Mouse (Mus musculus): Measurements from ENCODE around the gene Hes1. TPM values are rescaled to one million over a fixed set of nuclear protein-coding genes. Genes with fewer than 3 reads are reported as not detected.

Hes1 gene
- polyA plus RNA-seq, 1 experiment from 2014 or later = 8.4 TPM

GRCm38 (mm10) chr16:30045615-30046014, 18.6 kb upstream of the Hes1 start:
- no peak overlapping the region for H3K4me3 ChIP-seq (ENCODE audit: low read length)
- no peak overlapping the region for H3K4me2 ChIP-seq (ENCODE audit: low read length)
- no peak overlapping the region for H3K9ac ChIP-seq (ENCODE audit: low read depth, low read length)
- 58% methylated on average over 5 of the region's 5 CpGs for WGBS
- no peaks in the 10 kb centered on the region for H3K4me1 ChIP-seq (ENCODE audit: control insufficient read depth, insufficient read depth, low read depth, low read length)
- no peaks in the 10 kb centered on the region for H3K9me3 ChIP-seq (ENCODE audit: control insufficient read depth, low read length)
- H3K27ac ChIP-seq (ENCODE audit: low read depth, low read length) = no peak overlapping the region
- H3K27me3 ChIP-seq (replicated peaks; ENCODE audit: control insufficient read depth, insufficient read depth, low read length) = no peaks in the 10 kb centered on the region; the same call in 1 of the 2 replicates
- no peak for ATAC-seq
- H3K36me3 ChIP-seq (ENCODE audit: control insufficient read depth, insufficient read depth, low read length) = no peaks in the 10 kb centered on the region

- Histone ChIP-seq H3K9ac (ENCODE audit: low read depth, low read length) (no peak overlapping the region), H3K9me3 (ENCODE audit: control insufficient read depth, low read length) (no peaks in the 10 kb centered on the region), H3K4me3 (ENCODE audit: low read length) (no peak overlapping the region), H3K27me3 (replicated peaks; ENCODE audit: control insufficient read depth, insufficient read depth, low read length) (no peaks in the 10 kb centered on the region; the same call in 1 of the 2 replicates), H3K27ac (ENCODE audit: low read depth, low read length) (no peak overlapping the region), H3K36me3 (ENCODE audit: control insufficient read depth, insufficient read depth, low read length) (no peaks in the 10 kb centered on the region), H3K4me2 (ENCODE audit: low read length) (no peak overlapping the region), H3K4me1 (ENCODE audit: control insufficient read depth, insufficient read depth, low read depth, low read length) (no peaks in the 10 kb centered on the region)
- WGBS = 84% methylated on average over 7 of the region's 7 CpGs
- ATAC-seq = no peak
These were observed 17.2 kb upstream of the Hes1 start for GRCm38 (mm10) chr16:30047010-30047409.

GRCm38 (mm10) chr16:30047421-30047831, 16.8 kb upstream of the Hes1 start:
- Histone ChIP-seq H3K27me3 (replicated peaks; ENCODE audit: control insufficient read depth, insufficient read depth, low read length) (no peaks in the 10 kb centered on the region; the same call in 1 of the 2 replicates), H3K4me2 (ENCODE audit: low read length) (no peak overlapping the region), H3K36me3 (ENCODE audit: control insufficient read depth, insufficient read depth, low read length) (no peaks in the 10 kb centered on the region), H3K9ac (ENCODE audit: low read depth, low read length) (no peak overlapping the region), H3K4me1 (ENCODE audit: control insufficient read depth, insufficient read depth, low read depth, low read length) (no peaks in the 10 kb centered on the region), H3K4me3 (ENCODE audit: low read length) (no peak overlapping the region), H3K27ac (ENCODE audit: low read depth, low read length) (no peak overlapping the region), H3K9me3 (ENCODE audit: control insufficient read depth, low read length) (no peaks in the 10 kb centered on the region)
- ATAC-seq = no peak
- WGBS = 58% methylated on average over 11 of the region's 11 CpGs

- WGBS = 74% methylated on average over 10 of the region's 10 CpGs
- ATAC-seq = no peak
These were observed 13.3 kb upstream of the Hes1 start for GRCm38 (mm10) chr16:30050767-30051490.

GRCm38 (mm10) chr16:30052271-30052670, 11.9 kb upstream of the Hes1 start:
- Histone ChIP-seq H3K4me1 (ENCODE audit: control insufficient read depth, insufficient read depth, low read depth, low read length) (no peaks in the 10 kb centered on the region), H3K36me3 (ENCODE audit: control insufficient read depth, insufficient read depth, low read length) (no peaks in the 10 kb centered on the region), H3K9ac (ENCODE audit: low read depth, low read length) (no peak overlapping the region), H3K4me2 (ENCODE audit: low read length) (no peak overlapping the region), H3K27me3 (replicated peaks; ENCODE audit: control insufficient read depth, insufficient read depth, low read length) (no peaks in the 10 kb centered on the region; the same call in 1 of the 2 replicates), H3K27ac (ENCODE audit: low read depth, low read length) (no peak overlapping the region), H3K9me3 (ENCODE audit: control insufficient read depth, low read length) (no peaks in the 10 kb centered on the region), H3K4me3 (ENCODE audit: low read length) (no peak overlapping the region)
- ATAC-seq = no peak
- 85% methylated on average over 2 of the region's 2 CpGs for WGBS

More at GRCm38 (mm10) chr16:30050767-30051490, 13.3 kb upstream of the Hes1 start:
- Histone ChIP-seq H3K4me2 (ENCODE audit: low read length) (no peak overlapping the region), H3K9me3 (ENCODE audit: control insufficient read depth, low read length) (no peaks in the 10 kb centered on the region), H3K9ac (ENCODE audit: low read depth, low read length) (no peak overlapping the region), H3K36me3 (ENCODE audit: control insufficient read depth, insufficient read depth, low read length) (no peaks in the 10 kb centered on the region), H3K4me3 (ENCODE audit: low read length) (no peak overlapping the region), H3K4me1 (ENCODE audit: control insufficient read depth, insufficient read depth, low read depth, low read length) (no peaks in the 10 kb centered on the region), H3K27me3 (replicated peaks; ENCODE audit: control insufficient read depth, insufficient read depth, low read length) (no peaks in the 10 kb centered on the region; the same call in none of the 2 replicates), H3K27ac (ENCODE audit: low read depth, low read length) (no peak overlapping the region)

- Histone ChIP-seq H3K4me1 (ENCODE audit: control insufficient read depth, insufficient read depth, low read depth, low read length) (no peaks in the 10 kb centered on the region), H3K9me3 (ENCODE audit: control insufficient read depth, low read length) (no peaks in the 10 kb centered on the region), H3K27ac (ENCODE audit: low read depth, low read length) (no peak overlapping the region), H3K4me2 (ENCODE audit: low read length) (no peak overlapping the region), H3K27me3 (replicated peaks; ENCODE audit: control insufficient read depth, insufficient read depth, low read length) (peaks cover under 1% of the 10 kb centered on the region), H3K36me3 (ENCODE audit: control insufficient read depth, insufficient read depth, low read length) (no peaks in the 10 kb centered on the region), H3K4me3 (ENCODE audit: low read length) (no peak overlapping the region), H3K9ac (ENCODE audit: low read depth, low read length) (no peak overlapping the region)
- no peak for ATAC-seq
- WGBS = 73% methylated on average over 16 of the region's 16 CpGs
These were observed 11.2 kb upstream of the Hes1 start for GRCm38 (mm10) chr16:30052839-30053511.

GRCm38 (mm10) chr16:30054541-30054940, 9.6 kb upstream of the Hes1 start:
- H3K4me2 ChIP-seq (ENCODE audit: low read length) = no peak overlapping the region
- no peak overlapping the region for H3K4me3 ChIP-seq (ENCODE audit: low read length)
- no peak for ATAC-seq
- no peak overlapping the region for H3K9ac ChIP-seq (ENCODE audit: low read depth, low read length)
- no peaks in the 10 kb centered on the region for H3K36me3 ChIP-seq (ENCODE audit: control insufficient read depth, insufficient read depth, low read length)
- 78% methylated on average over 4 of the region's 4 CpGs for WGBS
- no peak overlapping the region for H3K27ac ChIP-seq (ENCODE audit: low read depth, low read length)
- no peaks in the 10 kb centered on the region for H3K9me3 ChIP-seq (ENCODE audit: control insufficient read depth, low read length)
- H3K27me3 ChIP-seq (replicated peaks; ENCODE audit: control insufficient read depth, insufficient read depth, low read length) = peaks cover 4% of the 10 kb centered on the region
- peaks cover 5% of the 10 kb centered on the region for H3K4me1 ChIP-seq (ENCODE audit: control insufficient read depth, insufficient read depth, low read depth, low read length)

GRCm38 (mm10) chr16:30055361-30055889, 8.8 kb upstream of the Hes1 start:
- ATAC-seq = no peak
- WGBS = 67% methylated on average over 10 of the region's 10 CpGs
- Histone ChIP-seq H3K4me2 (ENCODE audit: low read length) (no peak overlapping the region), H3K27me3 (replicated peaks; ENCODE audit: control insufficient read depth, insufficient read depth, low read length) (peaks cover 12% of the 10 kb centered on the region), H3K9ac (ENCODE audit: low read depth, low read length) (no peak overlapping the region), H3K9me3 (ENCODE audit: control insufficient read depth, low read length) (no peaks in the 10 kb centered on the region), H3K36me3 (ENCODE audit: control insufficient read depth, insufficient read depth, low read length) (no peaks in the 10 kb centered on the region), H3K4me3 (ENCODE audit: low read length) (no peak overlapping the region), H3K27ac (ENCODE audit: low read depth, low read length) (no peak overlapping the region), H3K4me1 (ENCODE audit: control insufficient read depth, insufficient read depth, low read depth, low read length) (peaks cover 9% of the 10 kb centered on the region)

GRCm38 (mm10) chr16:30055927-30056326, 8.3 kb upstream of the Hes1 start:
- H3K9ac ChIP-seq (ENCODE audit: low read depth, low read length) = no peak overlapping the region
- H3K36me3 ChIP-seq (ENCODE audit: control insufficient read depth, insufficient read depth, low read length) = no peaks in the 10 kb centered on the region
- H3K9me3 ChIP-seq (ENCODE audit: control insufficient read depth, low read length) = no peaks in the 10 kb centered on the region
- peaks cover 16% of the 10 kb centered on the region for H3K27me3 ChIP-seq (replicated peaks; ENCODE audit: control insufficient read depth, insufficient read depth, low read length)
- peaks cover 10% of the 10 kb centered on the region for H3K4me1 ChIP-seq (ENCODE audit: control insufficient read depth, insufficient read depth, low read depth, low read length)
- WGBS = 79% methylated on average over 7 of the region's 7 CpGs
- H3K27ac ChIP-seq (ENCODE audit: low read depth, low read length) = no peak overlapping the region
- H3K4me3 ChIP-seq (ENCODE audit: low read length) = no peak overlapping the region
- ATAC-seq = no peak
- H3K4me2 ChIP-seq (ENCODE audit: low read length) = no peak overlapping the region

All from hindbrain, embryonic 16.5 days (tissue).